Mouse (Mus musculus) heart, adult 11 months (tissue): ENCODE measurements at regions not wholly inside any gene's neighbourhood (a gene's known extent, or its start where the extent isn't known, plus 50 kb on each side); places are given as distances from the start of the nearest gene placed in this dataset.
A peak's percentile ranks its signal among the peaks of the same experiment; 100 is the strongest.

Experiments used
- DNase-seq: peaks from one replicate; pipeline ENCODE4 v3.0.0; 2022

DNA sequence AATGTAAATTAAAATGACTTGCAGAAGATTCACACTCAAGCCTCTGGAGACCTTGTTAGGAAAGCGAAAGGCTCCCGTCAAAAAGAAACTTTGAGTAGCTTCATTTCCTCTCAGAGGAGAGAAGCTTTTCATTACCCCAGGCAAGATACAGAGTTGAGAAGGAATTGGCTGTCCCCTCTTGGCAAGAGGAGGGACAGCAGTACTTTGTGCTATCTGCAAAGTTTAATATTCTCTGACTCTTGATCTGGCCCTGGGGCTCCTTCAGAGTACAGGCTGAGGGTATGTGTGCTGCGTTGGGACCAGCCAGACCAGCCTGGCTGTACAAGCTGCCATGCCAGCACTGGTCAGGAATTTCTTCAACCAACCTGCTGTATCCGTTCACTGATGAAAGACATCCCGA lies 525.4 kb downstream of the Amy2a5 start:
- no peak for DNase-seq

GRCm38 (mm10) chr3:112699531-112700125 lies 559.0 kb downstream of the Amy2a5 start:
- DNase-seq, result no peak

- DNase-seq, result no peak
Measured at GRCm38 (mm10) chr3:112688151-112688550, 570.5 kb downstream of the Amy2a5 start.

DNA sequence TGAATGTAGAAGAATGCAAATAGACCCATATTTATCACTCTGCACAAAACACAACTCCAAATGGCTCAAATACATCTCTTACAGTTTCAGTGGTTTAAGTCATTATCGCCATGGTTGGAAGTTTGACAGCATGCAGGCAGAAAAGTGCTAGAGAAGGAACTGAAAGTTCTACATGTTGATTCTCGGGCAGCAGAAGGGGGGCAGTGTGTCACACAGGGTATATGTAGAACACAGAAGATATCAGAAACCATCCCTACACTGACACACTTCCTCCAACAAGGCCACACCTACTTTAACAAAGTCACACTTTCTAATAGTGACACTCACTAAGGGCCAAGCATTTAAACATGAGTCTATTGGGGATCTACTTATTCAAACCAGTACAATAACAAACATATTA lies 620.1 kb downstream of the Amy2a5 start:
- DNase-seq, result peak; percentile 71

- DNase-seq, result no peak
Measured at GRCm38 (mm10) chr3:112603470-112603869, 655.2 kb downstream of the Amy2a5 start.

- no peak for DNase-seq
Measured at GRCm38 (mm10) chr3:112582314-112582713, 676.3 kb downstream of the Amy2a5 start.
